Mouse (Mus musculus) intestine, postnatal 0 days (tissue): Measurements from ENCODE around the gene Hcls1. TPM values are rescaled to one million over a fixed set of nuclear protein-coding genes. Genes with fewer than 3 reads are reported as not detected.

Experiments used
- ATAC-seq: fragments of 200-750 bp; cut with Nextera tagmentation; 2 replicates; pipeline ENCODE4 v1.8.0; 2017; ENCODE audit warnings: mild to moderate bottlenecking, moderate TSS enrichment, moderate library complexity
- H3K27ac ChIP-seq: fragments of 300-500 bp; sonication (generic); 2 replicates; pipeline ENCODE4 v1.5.1; 2014; ENCODE audit warnings: mild to moderate bottlenecking, low read depth, low read length, moderate library complexity
- H3K27me3 ChIP-seq: fragments of 300-500 bp; sonication (generic); replicated peaks from 2 replicates; pipeline ENCODE4 v1.6.1; 2014; ENCODE audit warnings: low read length, mixed read lengths; ENCODE audit not compliant: control insufficient read depth, insufficient read depth
- H3K36me3 ChIP-seq: fragments of 300-500 bp; sonication (generic); 2 replicates; pipeline ENCODE4 v1.6.1; 2014; ENCODE audit warnings: mild to moderate bottlenecking, moderate library complexity; ENCODE audit not compliant: control insufficient read depth, insufficient read depth
- H3K4me1 ChIP-seq: fragments of 300-500 bp; sonication (generic); replicated peaks from 2 replicates; pipeline ENCODE4 v1.6.1; 2014; ENCODE audit warnings: antibody characterized with exemption, low read length, mixed read lengths; ENCODE audit not compliant: control insufficient read depth, insufficient read depth
- H3K4me2 ChIP-seq: fragments of 300-500 bp; sonication (generic); replicated peaks from 2 replicates; pipeline ENCODE4 v1.6.1; 2014; ENCODE audit warnings: low read depth, mild to moderate bottlenecking, moderate library complexity
- H3K4me3 ChIP-seq: fragments of 300-500 bp; sonication (generic); 2 replicates; pipeline ENCODE4 v1.5.1; 2014; ENCODE audit warnings: low read depth, low read length
- H3K9ac ChIP-seq: fragments of 300-500 bp; sonication (generic); 2 replicates; pipeline ENCODE4 v1.6.1; 2014; ENCODE audit warnings: mild to moderate bottlenecking, low read depth, low read length
- H3K9me3 ChIP-seq: fragments of 300-500 bp; sonication (generic); 2 replicates; pipeline ENCODE4 v1.6.1; 2016; ENCODE audit warnings: mixed run types; ENCODE audit not compliant: control insufficient read depth
- CTCF ChIP-seq: sonication (generic); IDR thresholded peaks from 2 replicates; pipeline ENCODE4 v1.5.1; 2016; ENCODE audit warnings: low read depth, mild to moderate bottlenecking, control low read depth, antibody characterized with exemption, moderate library complexity
- WGBS: fragments of 180-500 bp; shearing (Covaris S2); extraction: QIAGEN DNeasy Blood & Tissue Kit; methylation state at CpG from one replicate; pipeline ENCODE4 v1.1.7; 2014; 5-methylcytosine and 5-hydroxymethylcytosine counted together
- polyA plus RNA-seq: library from polyadenylated mRNA; unstranded; fragments of >200 nt; fragmentation: Nextera tagmentation; extraction: Ambion mirVana; gene quantifications from 2 replicates; pipeline ENCODE4 v1.2.1, GENCODE M21; 2015

Gene Hcls1
- polyA plus RNA-seq, 1 experiment from 2014 or later: 16.1 TPM

DNA sequence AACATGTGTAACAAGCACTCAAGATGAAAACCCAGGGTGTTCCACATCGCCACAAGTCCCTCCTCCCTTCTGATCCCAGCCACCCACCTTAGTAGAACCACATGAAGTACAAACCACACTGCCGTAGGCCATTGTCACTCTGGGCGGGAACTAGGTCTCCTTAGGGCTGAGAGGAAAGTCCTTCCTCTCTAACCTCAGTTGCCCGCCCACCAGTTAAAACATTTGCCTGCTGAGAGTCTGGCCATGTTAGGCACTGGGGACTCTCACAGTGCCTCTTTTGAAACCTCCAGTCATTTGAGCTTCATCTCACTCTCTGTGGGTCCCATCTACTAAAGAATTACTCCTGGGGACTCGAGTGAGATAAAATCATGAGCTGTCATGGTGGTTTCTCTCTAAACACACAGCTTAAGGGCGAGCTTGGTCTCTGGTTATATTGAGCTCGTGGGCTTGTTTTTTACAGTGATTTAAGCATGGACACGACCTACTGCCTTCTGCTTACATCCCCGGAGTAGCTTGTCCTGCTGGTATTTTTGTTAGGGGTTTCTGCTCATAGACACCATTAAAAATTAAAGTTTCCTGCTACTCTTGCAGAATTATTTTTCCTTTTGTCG, 7.2 kb upstream of the Hcls1 start:
- ATAC-seq: no peak
- Histone ChIP-seq H3K27ac (no peak overlapping the region), H3K27me3 (no peaks in the 10 kb centered on the region), H3K4me2 (no peak overlapping the region), H3K9ac (no peak overlapping the region), H3K36me3 (peaks cover 97% of the 10 kb centered on the region), H3K4me3 (no peak overlapping the region), H3K4me1 (no peaks in the 10 kb centered on the region), H3K9me3 (no peaks in the 10 kb centered on the region)
- no peak for TF ChIP-seq CTCF
- WGBS: 89% methylated on average over 10 of the region's 10 CpGs

DNA sequence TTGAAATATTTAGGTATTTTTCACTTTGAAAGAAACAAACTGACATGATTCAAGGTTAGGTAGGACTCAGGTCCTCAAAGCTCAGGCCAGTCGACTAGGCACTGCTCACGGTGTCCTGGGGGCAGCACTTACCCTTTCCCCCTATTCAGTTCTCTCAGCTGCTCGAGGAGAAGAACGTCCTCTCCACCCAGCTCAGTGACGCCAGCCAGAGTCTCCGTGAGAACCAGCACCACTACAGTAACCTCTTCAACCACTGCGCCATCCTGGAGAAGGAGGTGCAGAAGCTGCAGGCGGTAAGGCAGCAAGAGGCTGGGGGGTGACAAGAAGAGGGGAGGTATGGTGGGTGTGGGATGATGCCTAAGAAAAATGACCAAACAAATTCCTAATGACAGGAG, 6.7 kb upstream of the Hcls1 start:
- Histone ChIP-seq H3K9ac (no peak overlapping the region), H3K9me3 (no peaks in the 10 kb centered on the region), H3K4me2 (no peak overlapping the region), H3K27ac (no peak overlapping the region), H3K4me3 (no peak overlapping the region), H3K4me1 (no peaks in the 10 kb centered on the region), H3K27me3 (no peaks in the 10 kb centered on the region), H3K36me3 (peaks cover 96% of the 10 kb centered on the region)
- 94% methylated on average over 8 of the region's 8 CpGs for WGBS
- no peak for ATAC-seq
- TF ChIP-seq CTCF: no peak

DNA sequence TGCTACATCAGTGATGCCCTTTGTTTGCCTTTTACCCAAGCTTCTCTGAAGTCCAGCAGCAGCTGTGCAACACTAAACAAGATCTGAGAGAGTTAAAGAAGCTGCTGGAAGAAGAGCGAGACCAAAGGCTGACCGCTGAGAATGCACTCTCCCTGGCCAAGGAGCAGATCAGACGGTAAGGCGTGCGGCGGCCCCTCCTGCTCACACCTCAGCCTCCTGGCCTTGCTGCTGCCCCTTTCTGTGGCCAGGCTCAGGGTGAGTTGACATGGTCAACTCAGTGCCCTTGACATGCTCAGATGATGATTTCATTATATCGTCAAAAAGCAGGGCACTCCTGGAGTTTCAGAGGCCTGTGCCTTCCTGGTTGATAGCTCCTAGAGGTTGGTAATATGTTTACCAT, 5.6 kb upstream of the Hcls1 start:
- Histone ChIP-seq H3K27ac (no peak overlapping the region), H3K4me3 (no peak overlapping the region), H3K27me3 (no peaks in the 10 kb centered on the region), H3K9ac (no peak overlapping the region), H3K9me3 (no peaks in the 10 kb centered on the region), H3K4me1 (no peaks in the 10 kb centered on the region), H3K36me3 (peaks cover 88% of the 10 kb centered on the region), H3K4me2 (no peak overlapping the region)
- ATAC-seq: no peak
- WGBS: 91% methylated on average over 7 of the region's 7 CpGs
- TF ChIP-seq CTCF: no peak

DNA sequence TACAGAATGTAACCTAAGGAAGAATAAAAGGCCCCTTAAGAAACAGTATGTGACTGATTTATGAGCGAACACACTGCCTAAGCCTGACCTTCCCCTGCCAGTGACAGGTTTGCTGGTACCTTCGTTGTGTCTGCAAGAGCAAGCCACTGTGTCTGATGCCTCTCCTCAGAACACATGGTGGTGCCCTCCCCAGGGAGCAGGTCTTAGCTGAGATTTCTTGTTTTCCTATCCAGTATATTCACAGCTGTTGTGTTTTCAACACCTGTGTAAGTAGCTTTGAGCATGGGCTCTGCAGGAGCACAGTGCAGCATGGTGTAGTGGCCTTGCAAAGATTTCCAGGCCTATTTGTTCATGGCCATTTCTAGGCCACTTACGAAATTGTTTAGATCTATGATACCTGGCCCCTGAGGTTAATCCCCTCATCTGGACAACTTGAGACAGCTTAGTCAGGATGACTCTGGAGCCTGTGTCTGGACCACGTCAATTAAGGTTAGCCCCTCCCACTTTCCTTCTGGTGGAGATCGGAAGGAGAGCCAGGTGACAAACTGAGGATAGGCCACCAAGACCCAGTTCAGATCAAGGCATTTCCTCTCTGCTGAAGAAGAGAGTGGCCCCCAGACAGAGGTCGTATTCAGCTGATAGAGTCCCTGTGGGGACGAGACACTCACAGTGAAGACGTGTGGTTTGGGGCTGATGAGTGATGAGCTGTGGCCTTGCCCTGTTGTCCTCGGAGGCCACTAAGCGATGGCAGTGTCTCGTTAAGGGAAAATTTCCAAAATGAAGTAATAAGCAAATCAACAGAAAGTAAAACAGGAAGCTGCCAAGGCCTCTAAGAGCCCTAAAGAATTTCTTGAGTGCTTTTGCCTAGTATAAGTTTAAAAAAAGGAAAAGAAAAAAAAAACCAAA, 4.3 kb upstream of the Hcls1 start:
- ATAC-seq: no peak
- no peak for TF ChIP-seq CTCF

DNA sequence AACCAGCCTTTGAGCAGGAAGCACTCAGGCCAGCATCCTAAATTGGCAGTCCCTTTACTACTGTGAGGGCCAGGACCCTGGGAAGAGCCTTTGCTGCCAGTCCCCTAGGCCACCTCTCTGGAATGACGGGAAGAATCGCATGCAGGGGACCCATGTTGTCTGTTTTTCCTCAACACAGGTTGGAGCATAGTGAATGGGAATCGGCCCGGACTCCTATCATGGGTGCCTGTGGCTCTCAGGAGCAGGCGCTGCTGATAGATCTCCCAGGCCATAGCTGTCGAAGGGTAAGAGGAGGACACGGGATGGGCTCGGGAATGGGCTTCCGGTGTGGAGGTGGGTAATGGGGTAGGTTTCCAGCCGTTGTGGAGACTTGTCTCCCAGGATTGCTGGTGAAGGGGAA, 3.4 kb upstream of the Hcls1 start:
- no peak for ATAC-seq
- Histone ChIP-seq H3K9me3 (no peaks in the 10 kb centered on the region), H3K36me3 (peaks cover 67% of the 10 kb centered on the region), H3K4me1 (no peaks in the 10 kb centered on the region), H3K27me3 (no peaks in the 10 kb centered on the region), H3K27ac (no peak overlapping the region; the same call in 1 of the 2 replicates), H3K4me2 (no peak overlapping the region), H3K9ac (no peak overlapping the region), H3K4me3 (no peak overlapping the region)
- 94% methylated on average over 10 of the region's 10 CpGs for WGBS
- no peak for TF ChIP-seq CTCF

More for the DNA sequence above, 4.3 kb upstream of the Hcls1 start:
- H3K4me3 ChIP-seq: no peak overlapping the region
- no peak overlapping the region for H3K9ac ChIP-seq
- no peaks in the 10 kb centered on the region for H3K9me3 ChIP-seq
- H3K27me3 ChIP-seq: no peaks in the 10 kb centered on the region
- H3K27ac ChIP-seq: no peak overlapping the region
- 70% methylated on average over 11 of the region's 11 CpGs for WGBS
- H3K4me1 ChIP-seq: no peaks in the 10 kb centered on the region
- no peak overlapping the region for H3K4me2 ChIP-seq
- peaks cover 76% of the 10 kb centered on the region for H3K36me3 ChIP-seq

DNA sequence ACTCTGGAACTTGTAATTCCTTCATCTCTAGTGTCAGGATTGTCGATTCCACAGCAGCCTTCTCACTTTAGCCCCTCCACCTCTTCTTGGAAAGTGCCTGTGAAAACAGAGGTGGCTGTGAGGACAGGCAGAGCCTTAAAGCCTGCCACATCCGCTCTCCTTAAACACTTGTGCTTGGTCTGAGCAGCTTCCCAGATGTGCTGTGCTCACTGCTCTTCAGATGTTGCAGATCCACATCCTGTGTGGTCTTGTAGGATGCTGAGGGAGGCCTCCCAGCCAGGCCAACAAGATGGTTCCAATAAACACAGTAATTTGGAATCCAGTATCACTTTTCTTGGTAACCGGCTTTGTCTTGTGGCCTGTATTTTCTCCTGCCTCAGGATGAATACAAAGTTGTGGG, 2.8 kb upstream of the Hcls1 start:
- H3K36me3 ChIP-seq: peaks cover 61% of the 10 kb centered on the region
- no peak overlapping the region for H3K27ac ChIP-seq
- H3K4me2 ChIP-seq: no peak overlapping the region
- H3K27me3 ChIP-seq: no peaks in the 10 kb centered on the region
- H3K9me3 ChIP-seq: no peaks in the 10 kb centered on the region
- no peak overlapping the region for H3K4me3 ChIP-seq
- TF ChIP-seq CTCF: no peak
- ATAC-seq: no peak
- no peaks in the 10 kb centered on the region for H3K4me1 ChIP-seq
- no peak overlapping the region for H3K9ac ChIP-seq
- WGBS: 85% methylated on average over 3 of the region's 3 CpGs
